Mouse (Mus musculus): ENCODE data around the gene Iqgap2. TPM values are rescaled to one million over a fixed set of nuclear protein-coding genes. Genes with fewer than 3 reads are reported as not detected.

Gene Iqgap2
- polyA plus RNA-seq, 1 experiment from 2014 or later = 24.6 TPM

DNA sequence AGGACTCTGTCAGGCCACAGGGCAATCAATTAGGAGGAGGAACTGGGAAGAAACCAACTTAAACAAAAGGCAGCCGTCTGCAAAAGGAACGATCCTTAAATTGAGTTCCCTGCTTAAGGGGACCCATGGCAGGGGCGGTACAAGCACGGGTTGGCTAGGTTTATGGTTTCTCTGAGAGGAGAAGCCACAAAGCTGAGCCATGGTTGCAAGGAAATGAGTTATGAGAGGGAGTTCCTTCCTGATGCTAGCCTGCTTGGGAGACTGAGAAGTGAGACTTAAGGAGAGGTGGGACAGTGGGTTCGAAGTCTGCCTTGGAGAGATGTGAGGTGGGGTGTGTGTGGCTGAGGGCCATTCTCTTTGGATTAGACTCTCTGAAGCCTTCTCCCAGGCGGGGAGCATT lies 193.8 kb downstream of the Iqgap2 start:
- Histone ChIP-seq H3K4me2 (ENCODE audit: low read depth, low read length) (0 out of 2 replicates have a peak overlapping the region, but pooled peaks have one; percentile 10), H3K9me3 (ENCODE audit: low read length) (no peaks in the 10 kb centered on the region), H3K36me3 (replicated peaks; ENCODE audit: insufficient read depth, low read length) (peaks cover 7% of the 10 kb centered on the region; the same call in 1 of the 2 replicates), H3K9ac (replicated peaks) (no peak overlapping the region), H3K27me3 (ENCODE audit: insufficient read depth, low read length) (no peaks in the 10 kb centered on the region), H3K4me3 (ENCODE audit: low read depth, low read length) (no peak overlapping the region), H3K27ac (ENCODE audit: low read depth) (no peak overlapping the region), H3K4me1 (ENCODE audit: insufficient read depth) (peaks cover 6% of the 10 kb centered on the region; the same call in 1 of the 2 replicates)
- no peak for TF ChIP-seq EP300 (IDR thresholded peaks at IDR 0.05; ENCODE audit: low read depth)
- no peak for TF ChIP-seq CTCF (IDR thresholded peaks at IDR 0.05; ENCODE audit: low read depth)
- 30% methylated on average over 6 of the region's 6 CpGs for WGBS (ENCODE audit: insufficient replicate concordance)
- ATAC-seq (no peak), DNase-seq (no peak)

DNA sequence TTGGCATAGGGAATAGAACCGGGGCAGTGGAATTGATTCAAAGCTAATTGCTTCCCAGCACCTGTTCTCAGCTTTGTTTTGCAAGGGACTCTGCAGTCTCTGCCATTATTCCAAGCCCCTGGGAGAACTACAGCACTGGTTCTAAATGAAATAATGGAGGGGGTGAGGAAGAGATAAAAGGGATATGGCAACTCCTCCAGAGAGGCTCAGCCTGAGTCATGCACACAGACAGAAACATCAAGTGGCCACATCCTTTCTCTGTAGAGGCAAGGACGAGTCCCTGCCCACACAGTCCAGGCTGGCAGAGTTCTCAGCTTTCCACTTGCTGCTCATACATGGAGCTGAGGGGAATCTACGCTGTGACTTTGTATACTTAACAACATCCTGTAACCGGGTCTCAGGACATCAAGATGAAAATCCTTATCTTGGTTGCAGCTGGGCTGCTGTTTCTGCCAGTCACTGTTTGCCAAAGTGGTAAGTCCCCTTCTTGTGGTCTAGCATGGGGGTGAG lies 195.0 kb downstream of the Iqgap2 start, which contains the start of gene F2rl2:
TSS of gene F2rl2 (plus strand) at position 200 of the 510 bp plus-strand sequence.
- H3K4me2 ChIP-seq (ENCODE audit: low read depth, low read length) = 0 out of 2 replicates have a peak within 1 kb of the TSS, but pooled peaks have one; percentile 10
- WGBS (ENCODE audit: insufficient replicate concordance) = 46% methylated on average over 4 of the region's 4 CpGs
- no peak within 1 kb of the TSS; the same call in 1 of the 2 replicates for H3K27ac ChIP-seq (ENCODE audit: low read depth)
- TF ChIP-seq EP300 (IDR thresholded peaks at IDR 0.05; ENCODE audit: low read depth) (no peak), CTCF (IDR thresholded peaks at IDR 0.05; ENCODE audit: low read depth) (no peak)
- no peaks in the 10 kb centered on the region for H3K9me3 ChIP-seq (ENCODE audit: low read length)
- no peak within 1 kb of the TSS for H3K4me3 ChIP-seq (ENCODE audit: low read depth, low read length)
- peaks cover 6% of the 10 kb centered on the region; the same call in 1 of the 2 replicates for H3K4me1 ChIP-seq (ENCODE audit: insufficient read depth)
- H3K27me3 ChIP-seq (ENCODE audit: insufficient read depth, low read length) = no peaks in the 10 kb centered on the region
- ATAC-seq (peak; percentile 44; the same call in 1 of the 2 replicates), DNase-seq (no peak)
- peaks cover 10% of the 10 kb centered on the region for H3K36me3 ChIP-seq (replicated peaks; ENCODE audit: insufficient read depth, low read length)
- H3K9ac ChIP-seq (replicated peaks) = 0 out of 2 replicates have a peak within 1 kb of the TSS, but pooled peaks have one; percentile 16

- no peak overlapping the region for H3K9ac ChIP-seq (replicated peaks)
- no peak overlapping the region for H3K27ac ChIP-seq (ENCODE audit: low read depth)
- TF ChIP-seq CTCF (IDR thresholded peaks at IDR 0.05; ENCODE audit: low read depth) = no peak
- TF ChIP-seq EP300 (IDR thresholded peaks at IDR 0.05; ENCODE audit: low read depth) = no peak
- DNase-seq = no peak
- 90% methylated on average over 9 of the region's 9 CpGs for WGBS (ENCODE audit: insufficient replicate concordance)
- H3K4me2 ChIP-seq (ENCODE audit: low read depth, low read length) = no peak overlapping the region
- H3K4me3 ChIP-seq (ENCODE audit: low read depth, low read length) = no peak overlapping the region
- no peaks in the 10 kb centered on the region for H3K9me3 ChIP-seq (ENCODE audit: low read length)
- no peak for ATAC-seq
- peaks cover 6% of the 10 kb centered on the region; the same call in 1 of the 2 replicates for H3K4me1 ChIP-seq (ENCODE audit: insufficient read depth)
- H3K27me3 ChIP-seq (ENCODE audit: insufficient read depth, low read length) = no peaks in the 10 kb centered on the region
- peaks cover 13% of the 10 kb centered on the region for H3K36me3 ChIP-seq (replicated peaks; ENCODE audit: insufficient read depth, low read length)
Measured at GRCm38 (mm10) chr13:95696120-95696653, 195.5 kb downstream of the Iqgap2 start.

- Histone ChIP-seq H3K4me1 (ENCODE audit: insufficient read depth) (peaks cover 21% of the 10 kb centered on the region), H3K9me3 (ENCODE audit: low read length) (no peaks in the 10 kb centered on the region), H3K27ac (ENCODE audit: low read depth) (no peak overlapping the region), H3K4me3 (ENCODE audit: low read depth, low read length) (no peak overlapping the region), H3K4me2 (ENCODE audit: low read depth, low read length) (no peak overlapping the region), H3K9ac (replicated peaks) (no peak overlapping the region), H3K36me3 (replicated peaks; ENCODE audit: insufficient read depth, low read length) (peaks cover 23% of the 10 kb centered on the region), H3K27me3 (ENCODE audit: insufficient read depth, low read length) (no peaks in the 10 kb centered on the region)
- DNase-seq = no peak
- ATAC-seq = no peak
- TF ChIP-seq CTCF (IDR thresholded peaks at IDR 0.05; ENCODE audit: low read depth) = no peak
- no peak for TF ChIP-seq EP300 (IDR thresholded peaks at IDR 0.05; ENCODE audit: low read depth)
- 63% methylated on average over 8 of the region's 8 CpGs for WGBS (ENCODE audit: insufficient replicate concordance)
Measured at GRCm38 (mm10) chr13:95692201-95692600, 199.5 kb downstream of the Iqgap2 start.

GRCm38 (mm10) chr13:95688576-95688975 lies 203.1 kb downstream of the Iqgap2 start:
- peak; percentile 42 for DNase-seq
- H3K4me1 ChIP-seq (ENCODE audit: insufficient read depth) = peaks cover 14% of the 10 kb centered on the region
- TF ChIP-seq EP300 (IDR thresholded peaks at IDR 0.05; ENCODE audit: low read depth) (peak; percentile 88), CTCF (IDR thresholded peaks at IDR 0.05; ENCODE audit: low read depth) (no peak)
- no peak overlapping the region for H3K27ac ChIP-seq (ENCODE audit: low read depth)
- H3K36me3 ChIP-seq (replicated peaks; ENCODE audit: insufficient read depth, low read length) = peaks cover 31% of the 10 kb centered on the region
- WGBS (ENCODE audit: insufficient replicate concordance) = 53% methylated on average over 1 of the region's 1 CpGs
- no peaks in the 10 kb centered on the region for H3K9me3 ChIP-seq (ENCODE audit: low read length)
- no peak overlapping the region for H3K9ac ChIP-seq (replicated peaks)
- H3K4me3 ChIP-seq (ENCODE audit: low read depth, low read length) = no peak overlapping the region
- H3K4me2 ChIP-seq (ENCODE audit: low read depth, low read length) = peak overlapping the region; percentile 27; the same call in 1 of the 2 replicates
- peak; percentile 63 for ATAC-seq
- H3K27me3 ChIP-seq (ENCODE audit: insufficient read depth, low read length) = no peaks in the 10 kb centered on the region

- H3K4me3 ChIP-seq (ENCODE audit: low read depth, low read length) = no peak overlapping the region
- no peak for TF ChIP-seq EP300 (IDR thresholded peaks at IDR 0.05; ENCODE audit: low read depth)
- TF ChIP-seq CTCF (IDR thresholded peaks at IDR 0.05; ENCODE audit: low read depth) = no peak
- H3K4me1 ChIP-seq (ENCODE audit: insufficient read depth) = peaks cover 16% of the 10 kb centered on the region
- H3K27ac ChIP-seq (ENCODE audit: low read depth) = no peak overlapping the region
- no peak overlapping the region for H3K4me2 ChIP-seq (ENCODE audit: low read depth, low read length)
- H3K9me3 ChIP-seq (ENCODE audit: low read length) = no peaks in the 10 kb centered on the region
- peak; percentile 36; the same call in 1 of the 2 replicates for ATAC-seq
- H3K9ac ChIP-seq (replicated peaks) = no peak overlapping the region
- DNase-seq = peak; percentile 40
- no peaks in the 10 kb centered on the region for H3K27me3 ChIP-seq (ENCODE audit: insufficient read depth, low read length)
- WGBS (ENCODE audit: insufficient replicate concordance) = 38% methylated on average over 5 of the region's 5 CpGs
- peaks cover 31% of the 10 kb centered on the region for H3K36me3 ChIP-seq (replicated peaks; ENCODE audit: insufficient read depth, low read length)
Measured at GRCm38 (mm10) chr13:95685736-95686135, 206.0 kb downstream of the Iqgap2 start.

Measured in liver, postnatal 0 days (tissue).